Mouse (Mus musculus) E14TG2a.4 (cell line): ENCODE results near the gene Mast3.

ENCODE experiments used
- CTCF ChIP-seq: conservative IDR thresholded peaks from 2 replicates; pipeline ENCODE4 v1.5.1; 2014; ENCODE audit warnings: low read length
- NANOG ChIP-seq: IDR thresholded peaks from 2 replicates; pipeline ENCODE4 v1.6.1; 2014; ENCODE audit warnings: borderline replicate concordance, low read length, mixed read lengths

DNA sequence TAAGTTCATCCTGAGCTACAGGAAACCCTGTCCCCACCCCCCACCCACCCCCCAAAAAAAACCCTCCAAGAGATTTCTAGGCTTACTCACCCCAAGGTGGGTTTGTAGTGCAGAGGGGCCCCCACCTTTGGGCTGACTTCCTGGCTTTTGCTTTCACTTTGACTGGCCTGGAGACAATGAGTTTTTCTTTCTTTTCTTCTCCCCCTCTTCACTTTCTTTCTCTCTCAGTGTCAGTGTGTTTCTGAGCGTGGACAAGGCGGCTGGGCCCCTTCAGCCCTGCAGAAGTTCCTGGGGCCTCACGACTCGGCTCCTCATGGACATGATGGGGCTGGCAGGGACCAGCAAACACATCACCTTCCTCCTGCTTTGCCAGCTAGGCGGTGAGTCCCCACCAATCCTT lies 3.4 kb upstream of the Mast3 start, which contains the start of gene Il12rb1:
- TF ChIP-seq CTCF, result no peak
- no peak for TF ChIP-seq NANOG
